In the genomic region with DNA sequence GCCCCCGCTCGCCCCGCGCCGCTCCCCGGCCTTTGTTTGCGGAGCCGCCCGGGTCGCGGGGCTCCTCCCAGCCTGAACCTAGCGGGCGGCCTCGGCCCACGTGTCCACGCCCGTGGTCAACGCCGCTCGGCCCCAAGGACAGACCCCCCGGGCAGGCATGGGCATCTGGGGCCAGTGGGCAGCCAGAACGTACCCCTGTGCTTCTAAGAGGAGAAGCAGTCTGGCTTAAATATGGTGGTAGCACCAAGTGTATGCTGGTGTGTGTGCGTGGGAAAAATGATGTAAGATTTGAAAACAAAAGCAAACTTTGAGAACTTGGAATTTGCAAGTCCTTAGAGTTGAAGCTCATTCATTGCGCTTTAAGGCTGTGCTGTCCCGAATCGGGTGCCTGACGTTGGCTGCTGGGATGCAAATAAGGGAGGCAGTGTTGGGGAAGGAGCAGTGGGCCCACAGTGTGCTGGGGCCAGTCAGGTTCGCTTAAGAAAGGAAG, we compare ENCODE assay signal across 8 mouse cellular contexts. TPM values are rescaled to one million over a fixed set of nuclear protein-coding genes. Genes with fewer than 3 reads are reported as not detected.
A peak's percentile ranks its signal among the peaks of the same experiment; 100 is the strongest.
DNase-seq lines count a peak whose midpoint lies in the region; ATAC-seq and TF ChIP-seq lines count a peak whose summit lies in the region.

No protein-coding gene starts in this region.

- peak overlapping the region; percentile 82 for H3K4me3 ChIP-seq in lung, adult 2 months (replicated peaks; ENCODE audit: extremely low read depth, low read depth, low read length)
- peak overlapping the region; percentile 94 for H3K4me3 ChIP-seq in forebrain, embryonic 14.5 days (ENCODE audit: low read depth, low read length)
- H3K4me3 ChIP-seq in limb, embryonic 12.5 days (replicated peaks) = peak overlapping the region; percentile 97
- H3K4me3 ChIP-seq in midbrain, embryonic 15.5 days = peak overlapping the region; percentile 81

- H3K36me3 ChIP-seq in forebrain, embryonic 14.5 days (ENCODE audit: control insufficient read depth, insufficient read depth, low read length) = peaks cover 2% of the 10 kb centered on the region; the same call in 1 of the 2 replicates
- peaks cover 9% of the 10 kb centered on the region; the same call in 1 of the 2 replicates for H3K36me3 ChIP-seq in limb, embryonic 12.5 days
- H3K36me3 ChIP-seq in midbrain, embryonic 15.5 days (replicated peaks) = no peaks in the 10 kb centered on the region

- H3K27me3 ChIP-seq in forebrain, embryonic 14.5 days (replicated peaks; ENCODE audit: control insufficient read depth, insufficient read depth, low read length) = no peaks in the 10 kb centered on the region
- H3K27me3 ChIP-seq in limb, embryonic 12.5 days = no peaks in the 10 kb centered on the region
- no peaks in the 10 kb centered on the region for H3K27me3 ChIP-seq in midbrain, embryonic 15.5 days (replicated peaks)

- ATAC-seq in forebrain, embryonic 14.5 days = peak; percentile 62
- ATAC-seq in limb, embryonic 12.5 days (ENCODE audit: insufficient number of reproducible peaks, insufficient read depth, low FRiP score, low TSS enrichment, low read depth) = no peak; the same call in none of the 2 replicates
- ATAC-seq in midbrain, embryonic 15.5 days (replicated peaks) = peak; percentile 69

- H3K9ac ChIP-seq in forebrain, embryonic 14.5 days (ENCODE audit: low read length) = peak overlapping the region; percentile 84
- H3K9ac ChIP-seq in limb, embryonic 12.5 days (replicated peaks) = peak overlapping the region; percentile 89
- peak overlapping the region; percentile 76 for H3K9ac ChIP-seq in midbrain, embryonic 15.5 days

- no peak for TF ChIP-seq CTCF in lung, adult 2 months (IDR thresholded peaks at IDR 0.05; ENCODE audit: insufficient read depth, low read length)

- no peaks in the 10 kb centered on the region for H3K9me3 ChIP-seq in forebrain, embryonic 14.5 days (replicated peaks; ENCODE audit: control insufficient read depth, low read length)
- no peaks in the 10 kb centered on the region for H3K9me3 ChIP-seq in limb, embryonic 12.5 days
- H3K9me3 ChIP-seq in midbrain, embryonic 15.5 days = no peaks in the 10 kb centered on the region

- intact Hi-C loops in gastrocnemius, postnatal 14 days (cut with DNase I; ENCODE audit: low total_unique reads) = no loop called here

- no peak for TF ChIP-seq POLR2A in lung, adult 2 months (IDR thresholded peaks at IDR 0.05; ENCODE audit: borderline replicate concordance, extremely low read depth, low read depth, low read length)

- H3K4me2 ChIP-seq in forebrain, embryonic 14.5 days (ENCODE audit: low read length) = peak overlapping the region; percentile 68
- peak overlapping the region; percentile 66 for H3K4me2 ChIP-seq in limb, embryonic 12.5 days
- peak overlapping the region; percentile 55 for H3K4me2 ChIP-seq in midbrain, embryonic 15.5 days

- DNase-seq in lung, adult 2 months = no peak
- DNase-seq in lung, postnatal 36 days = no peak
- peak; percentile 72 for DNase-seq in R1 (ENCODE audit: low read depth, low spot score)
- DNase-seq in forebrain, embryonic 14.5 days (ENCODE audit: low spot score) = peak; percentile 64
- DNase-seq in gastrocnemius, postnatal 14 days = no peak
- no peak for DNase-seq in gastrocnemius, postnatal 10 days

- peaks cover 17% of the 10 kb centered on the region for H3K4me1 ChIP-seq in lung, adult 2 months (ENCODE audit: control insufficient read depth, insufficient read depth, low read length)
- H3K4me1 ChIP-seq in forebrain, embryonic 14.5 days (ENCODE audit: control insufficient read depth, insufficient read depth, low read length) = peaks cover 4% of the 10 kb centered on the region
- H3K4me1 ChIP-seq in limb, embryonic 12.5 days (replicated peaks) = peaks cover 28% of the 10 kb centered on the region
- peaks cover 35% of the 10 kb centered on the region for H3K4me1 ChIP-seq in midbrain, embryonic 15.5 days

- WGBS in lung, adult 2 months = under 1% methylated on average over 28 of the region's 28 CpGs
- whole genome bisulfite sequencing in forebrain, embryonic 14.5 days = under 1% methylated on average over 25 of the region's 28 CpGs
- WGBS in limb, embryonic 12.5 days = under 1% methylated on average over 28 of the region's 28 CpGs
- under 1% methylated on average over 28 of the region's 28 CpGs for WGBS in midbrain, embryonic 15.5 days

- peak overlapping the region; percentile 74 for H3K27ac ChIP-seq in forebrain, embryonic 14.5 days (ENCODE audit: low read depth, low read length)
- peak overlapping the region; percentile 86 for H3K27ac ChIP-seq in limb, embryonic 12.5 days
- H3K27ac ChIP-seq in midbrain, embryonic 15.5 days = peak overlapping the region; percentile 78

RNA-seq across cellular contexts. Expression of a gene that starts 0.5 kb away (rescaled TPM):
- 18.0 and 19.8 TPM in 2 replicates for polyA plus RNA-seq in lung, adult 2 months (2012; rRNA removed)
- 14.2 and 16.7 TPM in 2 replicates for polyA plus RNA-seq in forebrain, embryonic 14.5 days (2014; fragmentation: Nextera tagmentation; extraction: Ambion mirVana)
- polyA plus RNA-seq in limb, embryonic 12.5 days (2016; fragmentation: Nextera tagmentation; extraction: Ambion mirVana) = 33.8 and 34.6 TPM in 2 replicates
- 24.7 and 25.4 TPM in 2 replicates for polyA plus RNA-seq in midbrain, embryonic 15.5 days (2015; fragmentation: Nextera tagmentation; extraction: Ambion mirVana)
- 1 to 10 TPM; 7.6 to 8.4 TPM for total RNA-seq in gastrocnemius, postnatal 14 days (2021)
- total RNA-seq in gastrocnemius, postnatal 10 days (2021) = 10 to 100 TPM in 1 of 2 experiments, 1 to 10 TPM in 1; 9.9 to 10.6 TPM

Comparison
In these comparisons a context has a peak if more than half of its experiments do, and no peak if none do; other contexts are left out.
1. DNase-seq: peak in R1 (single experiment) and forebrain, embryonic 14.5 days (single experiment); none in lung, adult 2 months (single experiment), lung, postnatal 36 days (single experiment), gastrocnemius, postnatal 14 days (single experiment) and gastrocnemius, postnatal 10 days (single experiment).
2. Peak in every context shown above with its lines, with median percentiles within 50 percentile points of each other: H3K4me3 ChIP-seq, H3K27ac ChIP-seq, H3K4me2 ChIP-seq and H3K9ac ChIP-seq.